Mouse (Mus musculus) forelimb bud, embryonic 11.5 days (tissue): Measurements from ENCODE around the gene Egflam.

Source experiments
- DNase-seq: peaks from one replicate; pipeline ENCODE4 v3.0.0-alpha.2; 2012; ENCODE audit warnings: low read depth, low spot score

Egflam gene

DNA sequence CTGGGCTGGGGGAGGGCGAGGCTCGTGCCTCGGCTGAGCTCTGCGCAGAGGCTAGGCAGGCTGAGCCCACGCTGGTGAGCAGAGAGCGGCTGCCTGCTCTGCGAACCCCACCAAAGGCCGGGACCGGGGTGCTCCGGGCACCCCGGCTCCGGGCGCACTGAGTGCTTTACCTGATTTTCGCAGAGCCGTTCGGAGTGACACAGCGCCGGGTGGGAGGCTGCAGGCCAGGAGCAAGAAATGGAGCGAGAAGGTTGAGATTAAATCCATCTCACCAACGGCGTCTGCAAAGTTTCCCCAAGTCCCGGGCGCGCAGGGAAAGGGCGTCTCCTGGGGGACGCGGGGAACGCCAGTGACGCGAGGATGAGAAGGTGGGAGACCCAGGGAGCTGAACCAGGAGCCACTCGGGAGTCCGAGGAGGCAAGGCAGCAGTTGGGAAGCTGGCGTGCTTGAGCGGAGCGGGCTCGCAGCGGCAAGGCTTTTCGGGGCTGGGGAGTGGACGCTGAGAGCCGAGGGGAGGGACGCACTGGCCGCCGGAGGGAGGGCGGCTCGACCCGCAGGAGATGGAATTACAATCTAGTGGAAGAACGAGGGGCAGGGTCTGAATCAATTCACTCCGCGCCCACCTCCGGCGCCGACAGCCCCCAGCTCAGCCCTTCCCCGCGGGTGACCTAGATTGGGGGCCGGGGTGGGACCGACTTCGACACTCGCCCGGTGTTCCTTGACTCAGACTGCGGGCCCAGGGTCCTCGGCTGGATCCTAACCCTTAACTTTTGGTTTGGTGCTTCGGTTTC lies at the start of gene Egflam:
Gene Egflam, minus strand, starts transcription at position 578 of the 791 bp plus-strand sequence.
- DNase-seq: peak; percentile 53

GRCm38 (mm10) chr15:7443396-7444315 lies 45.5 kb upstream of the Egflam start:
- peak; percentile 66 for DNase-seq

DNA sequence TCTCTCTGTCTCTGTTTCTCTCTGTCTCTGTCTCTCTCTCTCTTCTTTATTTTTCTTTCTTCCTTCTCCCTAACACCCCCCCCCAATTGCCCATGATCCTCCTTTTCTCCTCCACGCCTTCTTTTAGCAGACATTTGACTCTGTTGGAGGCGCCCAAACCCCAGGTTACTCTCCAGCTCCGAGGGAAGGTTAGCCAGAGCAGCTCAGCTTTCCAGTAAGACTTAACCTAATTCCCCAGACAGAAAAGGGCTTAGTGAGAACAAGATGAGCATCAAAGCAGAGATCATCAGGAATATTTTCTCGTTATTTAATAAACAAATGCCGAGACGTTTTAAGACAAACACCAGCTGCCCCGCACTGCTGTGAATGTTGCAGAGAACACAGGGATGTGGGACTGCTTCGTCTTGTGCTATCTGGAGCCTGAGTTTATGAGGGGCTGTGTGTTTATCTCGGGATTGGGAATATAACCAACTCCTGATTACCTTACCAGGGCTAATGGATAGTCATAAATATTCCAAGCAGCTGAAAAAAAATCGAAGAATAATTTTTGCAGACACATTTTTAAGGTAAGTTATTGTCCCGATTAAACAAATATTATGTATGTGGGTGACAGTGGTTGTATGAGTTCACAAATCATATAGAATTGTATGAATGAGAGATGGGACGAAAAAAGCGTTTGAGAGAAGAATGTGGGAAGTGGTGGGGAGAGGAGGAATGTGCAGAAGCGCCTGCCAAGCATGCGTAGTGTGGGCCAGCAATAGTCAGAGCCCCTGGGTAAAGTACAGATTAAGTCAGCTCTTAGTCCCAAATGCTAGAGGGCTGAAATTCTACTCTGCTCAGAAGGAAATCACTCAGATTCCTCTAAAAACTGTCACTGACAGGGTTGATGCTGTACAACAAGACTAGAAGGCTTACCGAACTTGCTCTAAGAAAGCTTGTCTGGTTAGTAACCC lies 44.2 kb upstream of the Egflam start:
- no peak for DNase-seq

DNA sequence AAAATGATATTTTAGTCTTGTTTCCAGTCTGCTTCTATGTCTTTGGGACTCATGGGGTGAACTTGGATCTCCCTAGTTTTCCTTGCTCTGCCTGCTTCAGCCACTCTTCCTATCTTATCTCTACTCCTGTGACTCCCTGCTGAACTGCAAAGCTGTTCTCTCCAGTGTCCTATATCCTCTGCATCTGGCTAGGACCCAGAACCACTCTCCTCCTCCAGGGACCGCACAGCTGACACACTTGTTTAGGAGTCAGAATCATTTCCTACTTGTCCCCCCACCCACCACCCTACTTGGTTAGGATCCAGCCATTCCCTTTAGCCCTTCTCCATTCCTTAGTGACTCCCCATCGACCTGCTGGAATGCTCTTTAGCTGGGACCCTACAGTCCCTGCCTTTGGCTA lies 26.1 kb upstream of the Egflam start:
- DNase-seq: no peak

DNA sequence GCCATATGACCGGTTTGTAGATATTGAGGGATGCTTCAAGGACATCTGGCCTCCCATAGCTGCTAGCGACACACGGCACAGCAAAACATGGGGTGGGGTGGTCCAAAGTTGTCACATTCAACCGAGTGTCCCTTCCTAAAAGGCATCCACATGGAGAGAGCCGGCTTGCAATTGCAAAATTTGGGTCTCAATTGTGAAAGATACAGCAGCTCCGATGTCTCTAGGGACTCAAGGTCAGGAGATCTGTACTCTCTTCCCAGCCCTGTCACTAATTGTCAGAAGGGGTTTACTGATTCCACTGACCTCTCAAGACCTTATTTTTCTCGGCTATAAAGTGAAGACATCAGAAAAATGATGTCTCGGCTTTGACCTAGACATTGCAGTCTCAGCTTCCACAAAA lies 6.3 kb upstream of the Egflam start:
- no peak for DNase-seq

GRCm38 (mm10) chr15:7398609-7399540 lies 680 bp upstream of the Egflam start:
- no peak for DNase-seq

DNA sequence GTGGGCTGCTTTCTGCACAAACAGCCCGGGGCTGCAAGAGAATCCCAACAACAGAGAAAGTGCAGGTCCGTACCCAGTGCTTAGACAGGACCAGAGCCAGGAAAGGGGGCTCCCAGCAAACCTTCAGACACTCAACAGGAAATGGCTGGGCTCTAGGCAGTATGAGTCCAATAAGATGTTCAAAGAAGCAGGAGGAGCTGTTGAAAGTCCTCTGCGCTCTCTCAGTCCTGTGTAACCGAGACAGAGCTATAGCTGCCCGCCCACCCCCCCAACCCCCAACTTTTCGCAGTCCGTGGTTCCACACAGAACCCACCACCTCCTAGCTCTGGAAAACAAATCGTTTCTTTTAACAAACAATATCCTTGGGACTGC lies 763 bp downstream of the Egflam start:
- DNase-seq: peak; percentile 30

DNA sequence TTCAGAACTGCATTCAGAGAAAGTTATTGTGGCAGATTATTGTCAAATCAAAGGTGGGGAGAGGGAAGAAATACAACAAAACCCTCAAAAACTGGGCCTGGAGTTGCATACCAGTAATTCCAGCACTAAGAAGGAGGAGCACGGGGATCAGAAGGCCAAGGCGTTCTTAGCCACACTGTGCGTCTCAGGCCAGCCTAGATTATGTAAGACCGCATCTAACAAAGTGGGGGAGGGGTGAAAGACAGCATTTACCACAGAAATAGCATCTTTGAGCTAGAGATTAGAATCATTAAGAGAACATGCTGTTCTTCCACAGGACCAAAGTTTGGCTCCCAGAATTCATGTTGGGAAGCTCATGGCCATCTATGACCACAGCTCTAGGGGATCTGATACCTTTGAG lies 14.8 kb downstream of the Egflam start:
- no peak for DNase-seq

DNA sequence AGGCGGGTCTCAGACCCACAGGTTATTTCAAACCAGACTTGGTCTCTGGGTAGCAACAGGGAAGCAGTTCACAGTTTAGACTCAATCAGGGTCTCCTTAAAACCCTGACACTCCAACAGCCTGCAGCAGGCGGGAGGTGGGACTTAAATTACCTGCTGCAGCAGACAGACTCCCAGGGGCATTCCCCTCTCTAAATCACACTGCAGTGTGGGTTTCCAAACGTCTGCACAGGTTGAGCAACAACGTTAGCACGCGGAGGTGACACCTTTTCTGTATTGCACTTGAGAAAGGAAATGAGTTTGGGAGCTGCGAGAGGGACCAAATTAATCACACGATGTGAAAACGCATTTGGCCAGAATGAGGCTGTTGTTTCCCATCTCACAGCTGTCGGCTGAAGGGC lies 15.7 kb downstream of the Egflam start:
- peak; percentile 63 for DNase-seq

GRCm38 (mm10) chr15:7352635-7353051 lies 45.6 kb downstream of the Egflam start:
- DNase-seq: no peak

DNA sequence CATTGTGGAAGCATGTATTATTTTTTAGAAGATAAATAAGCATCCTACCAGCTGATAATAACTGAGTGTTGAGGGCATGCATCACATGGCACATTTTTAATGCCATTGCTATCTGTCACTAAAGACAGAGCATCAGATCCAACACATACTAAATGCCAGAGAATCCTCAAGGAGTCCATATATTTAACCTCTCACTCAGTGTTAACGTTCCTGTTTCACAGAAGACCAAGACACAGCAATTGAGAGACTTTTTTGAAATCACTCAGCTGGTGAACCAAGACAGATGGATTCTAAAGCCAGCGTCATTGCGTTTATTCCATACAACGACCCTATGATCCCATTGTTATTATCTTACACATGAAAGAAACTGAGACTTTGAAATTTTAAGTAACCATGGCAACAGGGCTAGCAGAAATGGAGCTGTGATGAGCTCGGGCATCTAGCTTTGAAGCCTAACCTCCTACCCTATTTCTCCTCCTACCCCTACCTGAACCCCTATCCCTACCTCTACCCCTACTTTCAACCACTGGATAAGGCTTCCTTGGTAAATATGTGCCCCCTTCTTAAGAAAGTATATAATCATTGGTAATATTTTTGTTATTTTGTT lies 57.4 kb downstream of the Egflam start:
- DNase-seq: no peak

- DNase-seq: no peak
Measured at GRCm38 (mm10) chr15:7334517-7335298, 63.5 kb downstream of the Egflam start.

DNA sequence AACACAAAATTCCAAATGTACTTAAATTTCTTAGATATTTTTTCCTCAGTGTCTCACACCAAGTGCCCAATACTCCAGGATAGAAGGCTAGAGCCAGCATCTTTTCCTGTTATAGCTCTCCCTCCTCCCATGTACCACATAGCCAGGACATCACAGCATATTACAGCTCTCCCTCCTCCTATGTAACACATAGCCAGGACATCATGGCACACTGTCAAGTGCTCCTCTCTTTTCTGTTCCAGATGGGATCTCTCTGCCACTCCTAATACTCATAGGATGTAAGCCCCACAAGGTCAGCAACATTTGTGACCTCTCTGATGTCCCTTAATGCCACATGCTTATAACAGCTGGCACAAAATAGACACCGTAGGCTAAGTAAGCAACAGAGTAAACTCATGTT lies 65.3 kb downstream of the Egflam start:
- no peak for DNase-seq

- DNase-seq: no peak
Measured at GRCm38 (mm10) chr15:7322599-7323311, 75.4 kb downstream of the Egflam start.

GRCm38 (mm10) chr15:7320901-7321300 lies 77.3 kb downstream of the Egflam start:
- no peak for DNase-seq

- DNase-seq: no peak
Measured at GRCm38 (mm10) chr15:7315539-7315938, 82.7 kb downstream of the Egflam start.

- DNase-seq: peak; percentile 12
Measured at GRCm38 (mm10) chr15:7308711-7309110, 89.5 kb downstream of the Egflam start.

GRCm38 (mm10) chr15:7299892-7300291 lies 98.3 kb downstream of the Egflam start:
- no peak for DNase-seq

GRCm38 (mm10) chr15:7295199-7295598 lies 103.0 kb downstream of the Egflam start:
- DNase-seq: no peak
